Mouse (Mus musculus): ENCODE measurements around the gene Gopc. TPM values are rescaled to one million over a fixed set of nuclear protein-coding genes. Genes with fewer than 3 reads are reported as not detected.

Gopc gene
- total and polyA plus RNA-seq, 3 experiments, result 4.2 to 12.0 (median 11.9) TPM

GRCm38 (mm10) chr10:52417299-52417997 lies 35.5 kb upstream of the Gopc start, which contains the start of gene Nus1:
TSS of gene Nus1 (plus strand) at chr10:52417547.
- Histone ChIP-seq H3K9ac (ENCODE audit: low read depth, low read length) (peak within 1 kb of the TSS; percentile 98), H3K27me3 (ENCODE audit: control insufficient read depth, insufficient read depth, low read length) (no peaks in the 10 kb centered on the region), H3K4me1 (ENCODE audit: control insufficient read depth, insufficient read depth, low read length) (peaks cover 19% of the 10 kb centered on the region), H3K36me3 (ENCODE audit: control insufficient read depth, insufficient read depth, low read length) (peaks cover 40% of the 10 kb centered on the region), H3K79me2 (replicated peaks; ENCODE audit: control insufficient read depth, insufficient read depth, low read length) (peaks cover 1% of the 10 kb centered on the region), H3K27ac (peak within 1 kb of the TSS; percentile 92), H3K4me3 (peak within 1 kb of the TSS; percentile 98)
- 0 out of 2 replicates have a peak, but pooled peaks have one; percentile 59 for TF ChIP-seq EP300 (IDR thresholded peaks at IDR 0.05; ENCODE audit: insufficient read depth, low read depth, low read length)
- peak; percentile 40; the same call in 1 of the 2 replicates for TF ChIP-seq POLR2A (IDR thresholded peaks at IDR 0.05; ENCODE audit: insufficient read depth, low read depth, low read length)
- TF ChIP-seq CTCF (IDR thresholded peaks at IDR 0.05), result peak; percentile 87
- DNase-seq, result peak; percentile 95 to 96
- under 1% methylated on average over 77 of the region's 79 CpGs for WGBS
- intact Hi-C loops (cut with DNase I), result loop anchor here (2.0 kb wide), 1 partner anchor 35 kb away; the partner anchor contains the start of gene Gopc

GRCm38 (mm10) chr10:52416458-52416857 lies 34.5 kb upstream of the Gopc start:
- 7% methylated on average over 2 of the region's 2 CpGs for WGBS
- Histone ChIP-seq H3K79me2 (replicated peaks; ENCODE audit: control insufficient read depth, insufficient read depth, low read length) (peaks cover 1% of the 10 kb centered on the region; the same call in 1 of the 2 replicates), H3K36me3 (ENCODE audit: control insufficient read depth, insufficient read depth, low read length) (peaks cover 30% of the 10 kb centered on the region), H3K4me3 (peak overlapping the region; percentile 41), H3K4me1 (ENCODE audit: control insufficient read depth, insufficient read depth, low read length) (peaks cover 16% of the 10 kb centered on the region), H3K27ac (peak overlapping the region; percentile 86), H3K27me3 (ENCODE audit: control insufficient read depth, insufficient read depth, low read length) (no peaks in the 10 kb centered on the region), H3K9ac (ENCODE audit: low read depth, low read length) (no peak overlapping the region)
- TF ChIP-seq POLR2A (IDR thresholded peaks at IDR 0.05; ENCODE audit: insufficient read depth, low read depth, low read length) (no peak), EP300 (IDR thresholded peaks at IDR 0.05; ENCODE audit: insufficient read depth, low read depth, low read length) (no peak), CTCF (IDR thresholded peaks at IDR 0.05) (no peak)
- intact Hi-C loops (cut with DNase I), result loop anchor here (2.0 kb wide), 1 partner anchor 34 kb away; the partner anchor contains the start of gene Gopc
- no peak for DNase-seq

- Histone ChIP-seq H3K9ac (ENCODE audit: low read depth, low read length) (no peak overlapping the region), H3K36me3 (ENCODE audit: control insufficient read depth, insufficient read depth, low read length) (peaks cover 17% of the 10 kb centered on the region), H3K27me3 (ENCODE audit: control insufficient read depth, insufficient read depth, low read length) (no peaks in the 10 kb centered on the region), H3K27ac (no peak overlapping the region), H3K4me3 (no peak overlapping the region), H3K4me1 (ENCODE audit: control insufficient read depth, insufficient read depth, low read length) (peaks cover 8% of the 10 kb centered on the region), H3K79me2 (replicated peaks; ENCODE audit: control insufficient read depth, insufficient read depth, low read length) (peaks cover 1% of the 10 kb centered on the region; the same call in 1 of the 2 replicates)
- 84% methylated on average over 2 of the region's 2 CpGs for WGBS
- intact Hi-C loops (cut with DNase I), result no loop called here
- no peak for DNase-seq
- no peak for TF ChIP-seq POLR2A (IDR thresholded peaks at IDR 0.05; ENCODE audit: insufficient read depth, low read depth, low read length)
- TF ChIP-seq EP300 (IDR thresholded peaks at IDR 0.05; ENCODE audit: insufficient read depth, low read depth, low read length), result no peak
- TF ChIP-seq CTCF (IDR thresholded peaks at IDR 0.05), result no peak
Measured at GRCm38 (mm10) chr10:52415020-52415419, 33.1 kb upstream of the Gopc start.

DNA sequence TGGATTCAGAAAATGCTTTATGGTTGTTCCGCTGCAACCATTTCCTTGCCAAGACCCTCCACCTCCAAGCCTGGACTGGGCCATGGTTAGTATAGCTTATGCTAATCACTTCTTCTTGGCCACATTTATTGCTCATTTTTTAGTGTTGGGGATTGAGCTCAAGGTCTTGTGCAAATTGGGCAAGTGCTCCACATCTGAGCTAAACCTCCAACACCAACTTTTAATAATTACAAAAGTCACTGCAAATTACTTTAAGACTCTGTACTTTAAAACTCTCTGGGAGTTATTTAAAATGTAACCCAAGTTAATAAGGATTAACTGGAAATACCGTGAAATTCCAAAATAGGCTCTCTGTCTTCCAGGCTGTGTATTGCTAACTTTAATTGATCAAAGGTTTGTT lies 25.6 kb upstream of the Gopc start:
- no peak overlapping the region for H3K27ac ChIP-seq
- no peak overlapping the region for H3K9ac ChIP-seq (ENCODE audit: low read depth, low read length)
- H3K4me3 ChIP-seq, result no peak overlapping the region
- no peaks in the 10 kb centered on the region for H3K27me3 ChIP-seq (ENCODE audit: control insufficient read depth, insufficient read depth, low read length)
- no peak for DNase-seq
- intact Hi-C loops (cut with DNase I), result no loop called here
- 85% methylated on average over 2 of the region's 2 CpGs for WGBS
- no peaks in the 10 kb centered on the region for H3K4me1 ChIP-seq (ENCODE audit: control insufficient read depth, insufficient read depth, low read length)
- no peaks in the 10 kb centered on the region for H3K36me3 ChIP-seq (ENCODE audit: control insufficient read depth, insufficient read depth, low read length)
- TF ChIP-seq CTCF (IDR thresholded peaks at IDR 0.05), result no peak
- TF ChIP-seq POLR2A (IDR thresholded peaks at IDR 0.05; ENCODE audit: insufficient read depth, low read depth, low read length), result no peak
- TF ChIP-seq EP300 (IDR thresholded peaks at IDR 0.05; ENCODE audit: insufficient read depth, low read depth, low read length), result no peak
- no peaks in the 10 kb centered on the region for H3K79me2 ChIP-seq (replicated peaks; ENCODE audit: control insufficient read depth, insufficient read depth, low read length)

GRCm38 (mm10) chr10:52405160-52405559 lies 23.2 kb upstream of the Gopc start:
- Histone ChIP-seq H3K27me3 (ENCODE audit: control insufficient read depth, insufficient read depth, low read length) (no peaks in the 10 kb centered on the region), H3K4me3 (no peak overlapping the region), H3K9ac (ENCODE audit: low read depth, low read length) (no peak overlapping the region), H3K79me2 (replicated peaks; ENCODE audit: control insufficient read depth, insufficient read depth, low read length) (no peaks in the 10 kb centered on the region), H3K36me3 (ENCODE audit: control insufficient read depth, insufficient read depth, low read length) (no peaks in the 10 kb centered on the region), H3K4me1 (ENCODE audit: control insufficient read depth, insufficient read depth, low read length) (no peaks in the 10 kb centered on the region), H3K27ac (no peak overlapping the region)
- DNase-seq, result no peak
- intact Hi-C loops (cut with DNase I), result no loop called here
- no peak for TF ChIP-seq CTCF (IDR thresholded peaks at IDR 0.05)
- TF ChIP-seq EP300 (IDR thresholded peaks at IDR 0.05; ENCODE audit: insufficient read depth, low read depth, low read length), result no peak
- TF ChIP-seq POLR2A (IDR thresholded peaks at IDR 0.05; ENCODE audit: insufficient read depth, low read depth, low read length), result no peak
- 87% methylated on average over 13 of the region's 13 CpGs for WGBS

DNA sequence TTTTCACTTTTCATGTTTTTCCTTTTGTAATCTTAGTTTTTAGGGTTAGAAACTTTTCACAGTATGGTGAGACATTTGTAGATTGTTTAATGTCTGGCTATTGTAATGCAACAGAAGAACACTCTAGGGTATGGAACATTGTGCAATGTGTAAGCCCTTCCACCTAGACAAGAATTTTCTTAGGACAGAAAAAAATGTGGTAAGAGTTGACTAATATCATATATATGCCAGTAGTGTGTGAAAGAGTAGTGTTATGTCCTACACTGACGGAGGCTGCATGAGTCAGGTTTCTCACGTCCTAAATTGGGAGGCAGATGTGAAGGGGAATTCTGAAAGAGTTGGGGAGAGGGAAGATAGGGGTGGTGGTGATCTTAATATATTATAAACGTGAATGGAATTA lies 17.8 kb upstream of the Gopc start:
- H3K4me1 ChIP-seq (ENCODE audit: control insufficient read depth, insufficient read depth, low read length), result no peaks in the 10 kb centered on the region
- H3K9ac ChIP-seq (ENCODE audit: low read depth, low read length), result no peak overlapping the region
- intact Hi-C loops (cut with DNase I), result no loop called here
- DNase-seq, result no peak
- no peaks in the 10 kb centered on the region for H3K36me3 ChIP-seq (ENCODE audit: control insufficient read depth, insufficient read depth, low read length)
- H3K79me2 ChIP-seq (replicated peaks; ENCODE audit: control insufficient read depth, insufficient read depth, low read length), result no peaks in the 10 kb centered on the region
- H3K4me3 ChIP-seq, result no peak overlapping the region
- no peaks in the 10 kb centered on the region for H3K27me3 ChIP-seq (ENCODE audit: control insufficient read depth, insufficient read depth, low read length)
- no peak overlapping the region for H3K27ac ChIP-seq
- TF ChIP-seq EP300 (IDR thresholded peaks at IDR 0.05; ENCODE audit: insufficient read depth, low read depth, low read length) (no peak), CTCF (IDR thresholded peaks at IDR 0.05) (no peak), POLR2A (IDR thresholded peaks at IDR 0.05; ENCODE audit: insufficient read depth, low read depth, low read length) (no peak)
- 48% methylated on average over 3 of the region's 3 CpGs for WGBS
